Mouse (Mus musculus) gonadal fat pad, adult 2 months (tissue): ENCODE measurements around the gene Tbck. TPM values are rescaled to one million over a fixed set of nuclear protein-coding genes. Genes with fewer than 3 reads are reported as not detected.

ENCODE experiments used
- DNase-seq: peaks from one replicate; pipeline ENCODE4 v3.0.0-alpha.2; 2012; ENCODE audit warnings: low read depth
- polyA plus RNA-seq: library from polyadenylated mRNA; depleted of rRNA; stranded (reverse); fragments of >200 nt; gene quantifications from 2 replicates; pipeline ENCODE4 v1.2.3, GENCODE M21; 2012; rRNA removed

Tbck gene
- polyA plus RNA-seq: 5.1 and 6.0 TPM in 2 replicates

DNA sequence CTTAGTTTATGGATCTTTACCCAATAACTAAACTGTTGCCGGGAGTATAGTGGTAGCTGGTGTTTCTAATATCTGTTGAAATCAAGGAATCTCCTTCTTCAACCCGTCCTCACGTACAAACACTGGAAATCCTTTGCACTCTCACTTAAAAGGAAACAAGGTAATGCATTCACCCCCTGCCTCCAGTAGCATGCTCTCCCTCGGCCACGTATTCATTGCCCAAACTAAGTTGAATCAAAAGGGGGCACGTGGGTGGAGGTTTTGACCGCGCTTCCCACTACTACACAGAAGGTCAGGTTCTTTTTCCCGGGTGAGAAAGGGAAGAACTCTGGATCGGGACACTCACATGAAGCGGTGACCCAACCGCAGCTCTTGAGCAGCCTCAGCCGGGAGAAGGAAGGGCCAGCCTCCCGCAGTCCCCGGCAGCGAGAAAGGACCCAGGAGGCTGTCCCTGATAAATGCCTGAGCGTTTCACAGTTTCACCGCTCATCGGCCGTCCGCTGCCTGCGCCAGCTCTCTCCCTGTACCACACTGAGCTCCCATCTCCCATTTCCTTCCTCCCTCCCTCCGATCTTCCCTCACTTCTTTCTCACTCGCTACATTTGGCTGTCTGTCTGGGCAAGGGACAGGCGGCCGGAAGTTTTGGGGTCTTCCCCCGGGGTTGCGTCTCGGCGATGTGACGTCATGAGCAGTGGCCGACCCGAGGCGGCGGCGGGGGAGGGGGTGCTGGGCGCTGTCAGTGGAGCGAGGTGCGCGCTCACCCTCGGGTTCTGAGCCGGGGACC is at the start of gene Tbck:
Gene Tbck, plus strand, starts transcription at position 698 of the 784 bp plus-strand sequence.
- peak; percentile 41 for DNase-seq

GRCm38 (mm10) chr3:132637080-132637479 is 46.9 kb upstream of the Tbck start:
- no peak for DNase-seq

- DNase-seq: no peak
Measured at GRCm38 (mm10) chr3:132644071-132644470, 39.9 kb upstream of the Tbck start.

DNA sequence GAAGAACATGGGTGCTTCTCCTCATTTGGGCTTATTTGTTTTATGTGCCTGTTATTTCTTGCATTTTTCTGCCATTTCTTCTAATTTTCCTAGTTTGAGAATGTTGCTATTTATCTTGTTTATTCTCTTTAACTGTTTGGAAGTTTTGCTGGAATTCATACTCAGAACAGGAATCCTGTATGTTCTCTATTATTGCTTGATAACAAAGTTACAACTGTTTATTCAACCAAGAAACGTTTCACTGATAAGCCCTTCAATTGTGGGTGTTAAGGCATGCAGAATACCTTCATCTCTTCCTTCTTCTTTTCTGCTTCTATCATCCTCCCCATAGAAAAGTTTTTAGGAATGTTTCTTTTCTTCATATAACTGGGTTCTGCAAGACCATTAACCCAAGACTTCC is 37.1 kb upstream of the Tbck start:
- no peak for DNase-seq

- no peak for DNase-seq
Measured at GRCm38 (mm10) chr3:132649368-132649767, 34.6 kb upstream of the Tbck start.

- DNase-seq: no peak
Measured at GRCm38 (mm10) chr3:132650191-132650590, 33.8 kb upstream of the Tbck start.

GRCm38 (mm10) chr3:132651776-132652175 is 32.2 kb upstream of the Tbck start:
- peak; percentile 13 for DNase-seq

DNA sequence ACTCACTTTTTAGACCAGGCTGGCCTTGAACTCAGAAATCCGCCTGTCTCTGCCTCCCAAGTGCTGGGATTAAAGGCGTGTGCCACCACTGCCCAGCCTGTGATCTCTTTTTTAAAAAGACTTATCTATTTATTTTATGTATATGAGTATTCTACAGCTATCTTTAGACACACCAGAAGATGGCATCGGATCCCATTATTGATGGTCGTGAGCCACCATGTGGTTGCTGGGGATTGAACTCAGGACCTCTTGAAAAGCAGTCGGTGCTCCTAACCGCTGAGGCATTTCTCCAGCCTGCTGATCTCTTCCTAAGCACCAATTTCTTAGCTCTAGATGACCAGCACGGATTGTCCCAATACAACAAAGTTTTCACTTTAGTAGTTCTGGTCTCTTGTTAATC is 30.0 kb upstream of the Tbck start:
- DNase-seq: no peak

GRCm38 (mm10) chr3:132655955-132656354 is 28.0 kb upstream of the Tbck start:
- DNase-seq: no peak

DNA sequence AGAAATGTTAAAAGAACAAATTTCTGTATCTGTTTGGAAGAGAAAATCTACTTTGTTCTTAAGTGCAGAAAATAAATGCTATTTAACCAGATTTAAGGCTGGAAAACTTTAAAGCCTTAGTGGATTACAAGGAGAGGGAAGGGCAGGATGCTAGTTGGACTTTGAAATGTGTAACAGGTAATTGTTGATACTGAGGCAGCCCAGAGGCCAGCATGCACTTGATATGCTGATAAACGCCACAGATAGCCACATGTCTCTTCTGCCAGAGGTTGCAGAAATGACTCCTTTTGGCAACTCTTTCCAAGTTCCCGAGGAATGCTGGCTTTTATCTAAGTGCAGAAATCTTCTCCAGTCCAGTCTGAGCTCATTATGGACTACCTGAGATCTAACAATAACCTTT is 6.5 kb upstream of the Tbck start:
- no peak for DNase-seq

GRCm38 (mm10) chr3:132684231-132684928 is 436 bp downstream of the Tbck start, which contains the start of gene Aimp1:
TSS of gene Aimp1 (minus strand) at chr3:132684370.
- DNase-seq: no peak

- DNase-seq: no peak
Measured at GRCm38 (mm10) chr3:132701368-132701767, 17.4 kb downstream of the Tbck start.

DNA sequence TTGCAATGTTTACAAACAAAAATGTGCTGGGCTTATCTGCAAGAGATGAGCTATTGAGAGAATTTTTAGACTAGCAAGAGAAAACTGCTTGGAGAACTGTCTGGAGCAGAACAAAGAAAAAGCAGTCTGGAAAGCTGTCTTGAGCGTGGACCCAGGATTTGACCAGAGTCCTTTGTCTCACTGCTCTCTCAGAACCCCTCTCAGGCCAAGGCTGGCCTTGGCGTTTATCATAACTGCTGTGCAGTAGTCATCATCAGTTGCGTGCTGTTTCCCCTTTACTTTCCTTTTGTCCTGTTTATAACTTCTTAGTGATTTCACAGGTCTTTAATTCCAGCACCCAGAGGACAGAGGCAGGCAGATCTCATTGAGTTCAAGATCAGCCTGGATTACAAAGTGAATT is 20.3 kb downstream of the Tbck start:
- DNase-seq: no peak

DNA sequence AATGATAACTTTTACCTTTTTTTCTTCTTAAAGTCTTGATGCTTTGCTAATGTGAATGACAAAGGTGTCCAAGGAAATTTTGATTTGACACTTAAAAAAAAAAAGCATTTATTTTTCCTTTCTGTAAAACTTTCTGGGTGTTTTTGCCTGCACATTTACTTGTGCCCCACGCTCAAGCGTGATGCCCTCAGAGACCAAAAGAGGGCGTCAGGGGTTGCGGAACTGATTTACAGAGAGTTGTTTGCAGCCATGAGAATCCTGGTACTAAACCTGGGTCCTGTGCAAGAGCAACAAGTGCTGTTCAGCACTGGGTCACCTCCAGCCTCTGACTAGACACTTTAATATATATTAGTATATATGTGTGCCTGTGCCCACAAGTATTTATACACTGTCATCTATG is 23.0 kb downstream of the Tbck start:
- no peak for DNase-seq

DNA sequence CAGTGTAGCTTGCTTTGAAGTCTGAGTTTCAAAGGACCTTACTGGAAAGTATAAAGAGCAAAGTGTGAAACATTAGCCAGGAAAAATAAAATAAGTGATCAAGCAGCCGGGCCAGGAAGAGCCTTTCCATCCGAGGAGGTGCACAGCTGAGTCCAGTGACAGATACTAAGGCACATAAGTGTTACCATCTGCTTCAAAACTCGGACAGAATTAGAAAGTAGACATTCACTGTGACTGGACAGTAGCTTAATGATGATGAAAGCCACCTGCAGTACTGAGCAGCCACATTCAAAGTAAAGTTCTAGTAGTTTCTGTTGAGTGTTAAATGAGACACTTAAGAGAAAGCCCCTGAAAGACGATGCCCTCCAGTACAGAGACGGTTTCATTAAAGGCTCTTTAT is 30.0 kb downstream of the Tbck start:
- no peak for DNase-seq

DNA sequence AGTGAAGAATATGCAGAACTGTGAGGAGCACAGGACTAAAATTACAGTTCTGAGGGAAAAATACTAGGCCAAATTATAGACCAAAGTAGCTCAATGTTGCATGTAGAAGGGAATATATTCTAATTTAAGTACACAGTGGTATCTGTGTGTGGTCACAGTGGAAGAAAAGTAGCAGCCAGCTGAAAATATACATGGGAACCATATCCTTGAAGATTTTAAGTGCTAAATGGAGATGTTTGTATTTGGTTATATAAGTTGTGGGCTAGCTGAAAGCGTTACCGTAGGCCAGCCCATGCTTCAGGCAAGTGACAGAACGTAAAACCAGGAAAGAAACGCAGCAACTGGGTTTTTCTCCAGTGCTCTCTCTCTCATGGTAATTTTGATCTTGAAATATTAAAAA is 33.4 kb downstream of the Tbck start:
- no peak for DNase-seq

GRCm38 (mm10) chr3:132724326-132724725 is 40.4 kb downstream of the Tbck start:
- no peak for DNase-seq

DNA sequence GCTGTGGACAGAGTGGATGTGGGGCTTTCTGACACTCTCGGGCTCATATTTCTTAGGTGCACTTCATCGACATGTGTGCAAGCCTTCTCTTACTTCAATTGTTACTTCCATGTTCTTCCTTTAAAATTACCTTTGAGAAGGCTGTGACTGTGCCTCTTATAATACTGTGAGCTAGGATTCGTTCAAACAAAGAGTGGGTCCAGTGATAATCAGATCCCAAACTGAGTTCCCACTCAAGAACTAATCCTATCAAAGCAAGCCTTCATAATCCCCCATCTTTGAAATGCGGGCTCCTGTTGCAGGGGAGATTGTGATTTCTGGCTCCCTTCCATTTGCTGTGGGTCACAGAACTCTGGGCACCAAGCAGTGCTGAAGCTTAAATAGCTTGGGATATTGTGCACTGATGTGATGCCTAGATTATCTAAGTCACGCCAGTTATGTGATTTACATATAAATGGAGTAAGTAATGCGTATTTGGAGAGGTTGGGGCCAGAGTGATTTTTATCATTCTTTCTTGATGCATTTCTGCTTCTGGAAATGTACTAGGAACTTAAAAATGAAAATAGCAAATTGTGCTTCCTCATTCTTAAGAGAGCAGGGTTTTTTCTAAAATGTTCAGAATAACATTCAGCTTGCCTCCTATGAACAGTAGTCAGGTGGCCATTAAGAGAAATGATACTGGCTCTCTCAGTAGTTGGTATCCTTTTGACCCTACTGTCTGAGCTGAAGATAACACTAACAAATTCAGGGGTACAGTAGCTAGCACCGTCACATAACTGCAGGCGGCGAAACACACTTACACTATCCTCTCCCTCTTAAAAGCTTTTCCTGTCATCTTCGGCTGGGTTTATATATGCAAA is 60.6 kb downstream of the Tbck start:
- no peak for DNase-seq

GRCm38 (mm10) chr3:132747036-132747435 is 63.1 kb downstream of the Tbck start:
- no peak for DNase-seq

DNA sequence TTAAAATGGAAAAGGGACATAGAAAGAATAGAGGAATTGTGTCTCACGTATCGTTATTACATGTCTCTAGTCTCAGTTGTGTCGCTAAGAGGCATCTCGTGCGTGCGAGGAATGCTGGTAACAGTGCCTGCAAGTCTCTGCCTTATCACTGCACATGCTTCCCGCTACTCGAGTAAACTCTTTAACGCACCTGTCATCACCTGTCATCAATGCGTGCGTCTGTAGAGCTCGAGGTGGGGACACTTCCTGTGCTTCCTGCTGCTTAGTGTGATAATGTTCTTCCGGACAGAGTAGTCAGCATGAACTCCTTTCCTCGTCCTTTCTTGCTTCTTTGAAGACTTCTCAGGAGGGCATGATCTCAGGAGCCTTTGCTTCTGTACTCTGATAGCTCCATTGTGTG is 63.8 kb downstream of the Tbck start:
- DNase-seq: no peak

DNA sequence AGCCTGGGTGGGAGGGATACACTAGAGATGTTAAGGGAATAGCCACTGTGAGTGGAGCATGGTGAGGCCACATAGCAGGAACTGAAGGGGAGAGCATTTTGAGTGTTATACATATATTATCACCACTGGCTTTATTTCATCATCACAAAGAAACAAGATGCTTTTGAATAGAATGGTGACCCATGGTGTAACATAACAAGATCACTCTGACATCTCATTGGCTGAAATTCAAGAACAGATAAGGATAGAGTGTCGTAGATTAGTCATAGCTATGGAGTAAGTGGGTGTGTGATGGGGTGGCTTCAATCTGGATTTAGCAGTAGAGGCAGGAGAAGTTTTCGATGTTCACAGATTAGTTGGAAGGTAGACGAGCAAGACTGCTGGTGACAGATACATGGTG is 64.8 kb downstream of the Tbck start:
- DNase-seq: no peak

- no peak for DNase-seq
Measured at GRCm38 (mm10) chr3:132752772-132753171, 68.8 kb downstream of the Tbck start.
